Mouse (Mus musculus) adrenal gland, adult (tissue): Measurements from ENCODE around the gene Cfap97d1.

Experiments
- DNase-seq, 2 experiments: peaks; one replicate each; pipeline ENCODE4 v3.0.0; 2022 to 2023; ENCODE audit warnings: low spot score in 1 of 2; ENCODE audit not compliant: inconsistent age in 2 of 2

Gene Cfap97d1

DNA sequence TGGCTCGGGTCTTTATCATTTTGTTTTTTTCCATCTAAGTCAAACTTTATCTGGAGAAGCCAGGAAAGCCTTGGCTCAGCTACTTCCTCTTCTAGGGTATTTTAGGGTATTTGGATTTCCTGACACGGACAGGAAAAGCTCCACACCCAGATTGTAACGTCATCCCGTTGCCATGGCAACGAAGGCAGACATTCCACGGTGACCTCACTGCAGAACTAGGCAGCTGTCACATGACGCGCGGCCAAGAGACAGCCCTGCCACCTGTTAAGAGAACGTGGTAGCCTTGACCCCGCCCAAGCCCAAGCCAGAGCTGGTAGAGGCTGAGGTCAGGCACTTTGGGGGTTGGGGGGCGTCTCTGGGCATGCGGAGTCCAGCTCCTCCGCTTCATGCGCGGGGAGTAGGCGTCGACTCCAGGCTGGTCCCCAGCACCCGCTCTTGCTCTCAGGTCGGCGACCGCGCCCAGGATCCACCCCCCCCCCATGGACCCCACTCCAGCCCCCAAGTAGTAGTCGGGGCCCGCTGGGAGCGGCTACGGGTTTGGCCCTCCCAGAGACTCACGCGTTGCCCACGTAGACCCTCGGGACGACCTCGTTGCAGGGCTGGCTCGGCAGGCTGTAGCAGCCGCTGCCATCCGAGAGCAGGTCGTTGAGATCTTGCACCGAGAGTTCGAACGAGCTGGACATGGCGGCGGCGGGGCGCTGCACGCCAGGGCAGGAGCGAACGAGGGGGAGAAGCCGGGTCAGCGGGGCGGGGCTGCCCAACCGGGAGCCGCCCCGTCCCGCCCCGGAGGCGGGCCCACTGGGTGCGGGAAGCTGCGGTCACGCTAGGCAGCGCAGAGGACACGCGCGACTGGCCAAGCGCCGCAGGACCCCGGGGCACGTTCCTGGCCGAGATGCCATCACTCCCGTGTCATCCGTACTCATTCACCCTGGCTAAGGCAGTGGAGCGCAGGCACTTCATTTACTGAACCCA is at the start of gene Cfap97d1:
TSS of gene Cfap97d1 (plus strand) at position 226 of the 972 bp plus-strand sequence.
- peak; percentile 97 to 98 for DNase-seq

DNA sequence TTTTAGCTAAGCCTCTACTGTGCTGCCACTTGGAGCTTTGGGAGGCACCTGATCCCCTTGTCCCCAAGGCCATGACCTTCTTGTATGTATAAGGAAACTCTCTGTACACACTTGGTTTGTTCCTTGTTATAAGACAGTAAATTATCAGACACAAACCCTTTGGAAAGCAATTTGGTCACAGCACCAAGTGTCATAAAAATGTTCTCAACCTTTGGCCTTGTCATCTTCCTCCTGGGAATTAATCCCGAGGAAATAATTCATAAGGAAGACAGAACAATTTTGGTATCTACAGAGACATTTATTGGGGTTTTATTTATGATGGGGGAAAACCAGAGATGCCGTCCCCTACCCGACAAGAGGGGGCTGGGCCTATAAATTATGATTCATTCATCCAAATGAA is 48.3 kb upstream of the Cfap97d1 start:
- DNase-seq = no peak

DNA sequence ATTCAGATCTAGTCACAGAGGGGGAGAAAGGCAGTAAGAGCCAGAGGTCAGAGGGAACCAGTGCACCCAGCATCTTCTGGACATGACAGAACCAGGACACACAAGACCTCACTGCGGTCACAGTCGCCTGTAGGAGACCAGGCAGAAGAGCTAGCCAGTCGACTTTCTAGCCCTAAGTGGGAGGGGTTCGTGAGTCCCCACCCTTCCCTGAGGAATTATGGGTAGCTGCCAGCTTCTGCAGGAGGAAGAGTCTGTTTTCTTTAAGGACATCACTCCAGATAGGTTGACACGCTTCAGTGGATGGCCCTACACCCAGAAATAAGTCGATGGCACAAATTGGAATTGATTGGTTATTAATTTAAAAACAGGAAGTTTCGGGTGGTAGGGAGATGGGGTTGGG is 47.7 kb upstream of the Cfap97d1 start:
- DNase-seq = no peak

DNA sequence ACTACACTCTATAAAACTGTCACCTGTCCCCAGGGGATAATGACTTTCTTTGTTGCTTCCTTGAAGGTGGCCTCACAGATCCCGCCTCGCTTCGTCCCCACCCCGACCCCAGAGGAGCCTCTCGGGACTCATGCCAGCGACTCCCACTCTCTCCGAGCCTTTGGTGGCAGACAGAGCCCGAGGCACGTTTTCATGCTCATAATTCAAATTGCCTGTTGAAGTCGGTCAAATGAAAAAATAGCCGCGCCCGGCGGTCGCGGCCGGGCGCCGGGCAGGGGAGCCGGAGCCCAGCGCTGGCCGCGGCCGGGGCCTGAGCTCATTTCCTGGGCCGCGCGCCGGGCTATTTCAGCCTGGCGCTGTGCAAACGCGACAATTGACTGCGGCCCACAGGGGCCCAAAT is 47.0 kb upstream of the Cfap97d1 start:
- DNase-seq = peak; percentile 38 to 63

DNA sequence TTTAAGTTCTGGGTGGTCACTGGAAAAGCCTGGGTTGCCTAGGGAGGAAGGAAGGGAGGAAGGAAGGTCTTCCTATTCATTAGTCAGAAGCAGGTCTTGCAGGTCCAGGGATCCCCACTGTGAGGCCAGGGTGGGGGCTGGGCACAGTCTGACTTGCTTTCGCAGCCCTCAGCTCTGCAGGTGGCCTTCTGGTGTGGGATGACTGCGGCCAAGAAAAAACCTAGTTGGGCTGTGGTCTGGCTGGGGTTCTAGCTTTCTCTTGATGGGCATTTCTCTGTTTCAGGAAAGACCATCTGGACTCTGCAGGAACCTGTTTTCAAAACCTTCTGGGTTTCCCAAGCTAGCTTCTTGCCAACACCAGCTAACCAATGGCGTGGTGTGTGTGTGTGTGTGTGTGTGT is 41.0 kb upstream of the Cfap97d1 start:
- no peak for DNase-seq

DNA sequence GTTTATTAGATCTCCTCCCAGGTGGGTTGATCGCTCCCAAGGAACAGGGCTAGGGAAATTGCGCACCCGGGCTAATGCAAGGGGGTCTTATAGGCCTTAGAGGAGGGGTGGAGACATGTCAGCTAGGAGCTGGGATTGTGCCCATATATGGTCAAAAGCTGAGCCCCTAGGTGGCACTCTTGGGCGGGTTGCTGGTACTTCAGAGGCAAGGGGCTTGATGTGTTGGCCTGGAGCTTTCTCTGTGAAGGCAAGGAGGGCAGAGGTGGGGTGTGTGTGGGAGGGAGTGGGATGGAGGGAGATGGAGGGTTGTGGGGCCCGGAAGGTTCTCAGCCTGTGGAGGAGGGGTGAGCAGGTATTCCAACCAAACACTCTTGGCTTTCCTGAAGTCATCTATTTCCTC is 37.6 kb upstream of the Cfap97d1 start:
- DNase-seq = no peak

DNA sequence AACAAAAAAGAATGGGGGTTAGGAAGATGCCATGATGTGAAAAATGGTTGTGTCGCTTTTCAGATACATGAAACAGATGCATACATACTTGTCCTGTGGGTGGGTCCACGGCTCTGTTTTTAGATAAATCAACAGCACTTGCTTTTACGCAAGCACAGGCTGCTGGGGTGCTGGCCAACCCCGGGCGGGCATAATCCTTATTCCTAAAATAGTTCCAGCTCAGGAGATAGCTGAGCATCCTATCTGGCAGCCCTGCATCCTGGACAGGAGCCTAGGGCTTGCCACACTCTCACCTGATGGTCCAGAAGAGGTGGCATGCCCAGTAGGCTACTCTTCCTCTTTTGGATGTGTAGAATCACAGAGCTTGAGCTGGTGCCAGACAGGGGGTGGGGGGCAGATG is 34.1 kb upstream of the Cfap97d1 start:
- DNase-seq = no peak

DNA sequence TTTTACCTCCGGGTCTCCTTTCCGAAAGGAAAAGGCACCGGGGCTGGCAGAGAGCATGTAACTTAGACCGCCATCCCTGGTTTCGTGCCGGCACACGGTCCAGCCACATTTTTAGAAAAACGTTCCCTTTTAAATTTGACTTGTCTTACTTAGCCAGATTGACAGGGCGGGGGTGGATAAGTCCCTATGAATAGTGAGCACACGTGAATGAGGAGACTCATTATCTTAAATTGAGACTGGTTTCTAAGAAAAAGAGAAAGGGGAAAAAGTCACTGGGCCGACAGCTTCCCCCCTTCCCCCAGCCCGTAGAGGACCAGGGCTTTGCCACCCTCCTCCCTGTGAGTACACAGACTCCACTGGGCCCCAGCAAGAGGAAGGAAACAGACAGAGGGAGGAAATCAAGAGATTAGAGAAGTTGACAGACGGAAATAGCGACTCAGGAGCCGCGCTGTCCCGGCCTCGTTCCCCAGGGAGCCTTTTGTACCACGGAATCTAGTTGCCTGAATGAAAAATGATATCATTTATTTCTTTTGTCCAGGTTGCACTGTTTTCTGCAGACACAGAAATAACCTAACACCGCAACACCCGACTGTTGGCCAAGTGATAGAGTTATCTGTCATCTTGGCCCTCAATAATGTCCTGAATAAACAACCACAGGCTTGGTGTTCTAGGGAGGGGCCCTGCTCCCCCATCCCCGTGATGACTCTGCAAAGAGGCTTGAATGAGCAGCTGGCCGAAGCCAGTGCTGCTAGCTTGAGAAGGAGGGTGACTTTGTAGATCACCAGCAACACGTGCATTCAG is 31.3 kb upstream of the Cfap97d1 start:
- DNase-seq = peak; percentile 51 to 76

DNA sequence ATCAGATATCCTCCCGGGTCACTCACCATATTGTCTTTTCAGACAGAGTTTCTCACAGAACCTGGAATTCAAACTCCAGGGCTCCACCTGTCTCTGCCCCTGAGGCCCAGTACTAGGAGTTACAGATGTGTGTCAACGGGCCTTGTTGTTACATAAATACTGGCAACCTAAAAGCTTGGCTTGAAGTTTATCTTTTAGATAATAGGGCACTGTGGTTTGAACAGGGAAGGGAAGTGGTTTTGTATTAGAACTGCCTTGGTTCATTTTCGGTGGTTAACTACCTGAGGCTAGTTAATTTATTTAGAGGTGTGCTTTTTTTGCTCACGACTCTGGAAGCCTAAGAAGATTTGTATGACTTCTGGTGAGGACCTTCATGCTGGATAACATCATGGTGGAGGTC is 30.6 kb upstream of the Cfap97d1 start:
- DNase-seq = no peak

DNA sequence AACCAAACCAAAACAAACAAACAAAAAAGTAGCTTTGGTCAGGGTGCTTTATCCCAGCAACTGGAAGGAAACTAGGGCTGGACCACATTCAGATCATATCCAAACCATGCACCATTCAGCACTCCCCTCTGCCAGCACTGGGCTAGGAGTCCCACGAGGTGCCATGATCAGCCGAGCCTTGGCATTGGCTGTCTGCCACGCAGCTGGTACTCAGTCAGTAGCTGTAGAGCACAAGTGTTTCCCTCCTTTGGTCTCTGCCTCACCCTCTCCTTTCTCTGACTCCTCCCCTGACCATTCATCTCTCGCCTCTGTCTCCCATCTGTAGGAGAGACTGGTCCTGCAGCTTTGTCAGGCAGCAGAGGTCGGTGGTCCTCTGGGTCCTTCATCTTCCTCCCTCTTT is 26.6 kb upstream of the Cfap97d1 start:
- no peak for DNase-seq

DNA sequence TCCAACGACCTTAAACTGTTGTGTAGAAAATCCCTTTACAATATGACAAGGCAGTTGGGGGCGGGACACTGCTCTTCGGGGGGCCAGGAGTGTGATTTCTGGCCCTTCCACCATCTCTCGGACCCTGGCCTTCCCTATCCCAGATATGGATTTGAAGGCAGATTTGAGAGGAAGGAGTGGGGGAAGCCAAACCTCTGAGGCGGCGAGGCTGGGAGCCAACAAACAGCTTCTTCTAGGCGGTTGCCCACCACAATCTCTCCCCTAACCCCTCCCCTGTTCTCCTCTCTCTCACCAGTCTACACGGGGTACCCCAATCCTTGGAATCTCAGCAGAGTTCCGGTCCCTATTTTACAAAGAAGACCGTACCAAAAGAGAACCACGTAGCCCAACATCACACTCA is 21.0 kb upstream of the Cfap97d1 start:
- DNase-seq = no peak

DNA sequence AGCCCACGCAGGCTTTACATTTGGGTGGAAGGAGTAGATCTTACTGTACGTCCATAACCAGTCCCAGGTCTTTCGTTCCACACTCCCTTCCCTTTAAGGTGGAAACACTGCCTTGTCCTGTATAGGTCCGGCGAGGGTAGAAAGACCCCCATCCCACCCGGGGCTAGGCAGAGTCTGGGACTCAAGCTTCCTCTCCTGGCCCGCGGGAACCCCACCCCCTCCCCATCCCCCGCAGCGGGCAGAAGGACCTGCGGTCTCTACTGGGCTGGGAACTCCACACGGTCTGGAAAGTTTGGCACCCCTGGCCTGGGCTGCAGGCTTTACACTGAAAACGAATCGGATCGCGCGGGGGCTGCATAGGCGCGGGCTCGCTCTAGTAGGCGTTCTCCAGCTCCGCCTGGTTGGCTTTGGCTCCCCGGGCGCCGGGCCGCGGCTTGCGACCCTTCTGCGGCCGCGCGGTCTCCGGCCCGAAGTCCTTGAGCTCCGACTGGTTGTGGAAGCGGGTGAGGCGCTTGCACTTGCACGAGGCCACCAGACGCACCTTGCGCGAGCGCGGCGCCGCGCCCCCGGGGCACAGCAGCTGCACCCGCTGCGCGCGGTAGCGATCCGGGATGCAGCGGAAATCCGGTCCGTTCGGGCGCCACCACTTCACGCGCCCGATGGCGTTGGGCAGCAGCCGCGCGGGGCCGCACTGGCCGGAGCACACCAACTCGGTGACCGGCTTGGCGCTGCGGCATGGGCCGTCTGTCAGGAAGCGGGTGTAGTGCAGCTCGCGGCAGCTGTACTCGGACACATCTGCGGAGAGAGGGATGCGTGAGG is 20.4 kb upstream of the Cfap97d1 start:
- peak; percentile 50 to 77 for DNase-seq

DNA sequence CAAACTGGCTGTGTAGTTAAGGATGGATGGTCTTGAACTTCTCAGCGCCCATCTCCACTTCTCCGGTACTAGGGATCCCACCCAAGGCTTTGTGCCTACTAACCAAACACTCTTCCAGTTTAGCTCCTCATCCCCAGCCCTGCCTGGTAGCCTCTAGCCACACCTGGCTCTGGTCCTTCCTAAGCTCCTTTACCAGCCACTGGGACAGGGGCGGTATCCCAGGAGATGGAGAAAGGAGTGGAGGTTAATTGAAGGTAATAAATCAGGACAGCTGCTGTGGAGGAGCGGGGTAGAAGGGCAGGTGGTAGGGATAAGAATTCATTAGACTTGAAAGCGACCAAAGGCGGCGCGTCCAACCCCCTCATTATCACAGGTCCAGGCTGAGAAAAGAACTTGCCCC is 19.4 kb upstream of the Cfap97d1 start:
- no peak for DNase-seq

DNA sequence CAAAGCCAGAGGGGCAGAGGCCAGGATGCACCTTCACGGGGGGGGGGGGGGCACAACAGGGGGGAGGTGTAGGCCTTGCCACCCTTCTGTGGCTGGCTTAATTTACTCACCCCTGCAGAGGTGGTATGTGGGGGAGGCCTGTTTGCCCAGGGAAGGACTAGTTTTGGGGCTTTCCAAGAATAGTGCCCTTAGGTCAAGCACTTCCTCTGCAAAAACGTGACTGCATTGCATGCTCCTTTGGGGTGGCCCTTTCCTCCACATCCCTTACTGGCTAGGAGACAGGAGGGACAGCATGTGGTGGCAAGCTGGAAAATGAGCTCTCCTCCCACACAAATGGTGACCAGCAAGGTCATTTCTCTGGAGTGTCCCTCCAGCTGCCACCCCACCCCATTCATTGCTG is 18.5 kb upstream of the Cfap97d1 start:
- no peak for DNase-seq

DNA sequence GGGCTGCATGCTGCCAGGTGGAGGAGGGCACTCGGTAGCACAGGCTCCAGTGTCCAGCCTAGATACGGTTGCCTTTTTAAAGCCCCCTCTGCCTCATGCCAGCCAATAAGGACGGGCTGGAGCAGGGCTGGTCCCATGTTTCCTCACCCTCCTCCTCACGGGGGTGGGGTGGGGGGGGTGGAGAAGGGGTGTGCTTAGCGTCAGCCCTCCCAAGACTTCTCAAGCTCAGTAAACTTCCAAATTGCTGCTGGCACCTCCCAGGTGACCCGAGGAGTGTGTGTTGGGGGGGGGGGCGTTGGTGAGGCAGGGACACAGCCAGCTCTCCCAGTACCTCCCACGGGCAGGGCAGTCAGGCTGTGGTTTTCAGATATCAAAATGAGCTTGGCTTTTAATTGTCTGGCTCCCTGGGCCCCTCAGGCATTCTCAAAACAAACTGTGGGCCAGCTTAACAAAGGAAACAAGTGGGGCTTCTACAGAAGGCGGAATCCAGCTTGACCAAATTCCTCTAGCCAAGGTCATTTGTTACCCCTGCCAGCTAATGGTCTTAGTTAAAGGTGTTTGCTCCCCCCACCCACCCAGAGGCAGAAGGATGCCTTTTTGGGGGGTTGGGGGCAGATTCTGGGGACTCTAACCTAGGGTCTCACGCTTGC is 17.0 kb upstream of the Cfap97d1 start, which contains the start of gene Sost:
TSS of gene Sost (minus strand) at position 51 of the 650 bp plus-strand sequence.
- no peak for DNase-seq

DNA sequence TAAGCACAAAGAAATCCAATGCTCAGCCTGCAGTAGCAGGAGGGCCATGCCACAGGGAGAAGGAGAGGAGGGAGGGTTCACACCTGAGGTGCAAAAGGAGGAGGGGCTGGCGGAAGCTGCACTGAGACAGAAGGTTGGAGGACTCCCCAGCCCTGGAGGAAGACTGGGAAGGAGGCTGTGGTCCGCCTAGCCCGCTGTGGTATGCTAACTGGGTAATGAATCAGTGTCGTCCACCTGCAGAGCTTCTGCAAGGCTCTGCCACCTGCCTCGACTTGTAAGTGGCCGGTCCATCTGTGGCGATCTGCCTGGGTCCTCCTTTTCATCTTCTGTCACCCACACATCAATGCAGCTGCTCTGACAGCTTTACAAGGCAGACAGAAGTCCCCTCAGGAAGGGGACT is 15.8 kb upstream of the Cfap97d1 start:
- DNase-seq = no peak

DNA sequence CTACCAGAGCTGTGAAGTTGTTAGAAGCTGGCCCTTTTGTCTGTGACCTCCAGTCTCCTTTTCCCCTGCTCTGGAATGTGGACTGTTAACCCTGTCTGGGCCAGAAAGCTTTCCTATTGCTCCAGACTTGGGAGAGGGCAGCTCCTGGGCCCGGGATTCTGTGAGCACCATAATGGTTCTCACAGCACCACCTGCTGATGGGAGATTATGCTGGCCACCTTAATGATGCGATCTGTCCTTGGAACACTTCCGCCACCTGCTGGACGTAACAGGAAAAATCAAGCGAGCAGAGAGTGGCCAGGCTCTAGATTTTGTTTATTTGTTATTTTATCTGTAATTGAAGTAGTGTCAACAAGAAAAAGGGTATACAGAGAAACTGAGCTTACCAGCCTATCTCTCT is 15.3 kb upstream of the Cfap97d1 start:
- DNase-seq = peak; percentile 80 to 93

DNA sequence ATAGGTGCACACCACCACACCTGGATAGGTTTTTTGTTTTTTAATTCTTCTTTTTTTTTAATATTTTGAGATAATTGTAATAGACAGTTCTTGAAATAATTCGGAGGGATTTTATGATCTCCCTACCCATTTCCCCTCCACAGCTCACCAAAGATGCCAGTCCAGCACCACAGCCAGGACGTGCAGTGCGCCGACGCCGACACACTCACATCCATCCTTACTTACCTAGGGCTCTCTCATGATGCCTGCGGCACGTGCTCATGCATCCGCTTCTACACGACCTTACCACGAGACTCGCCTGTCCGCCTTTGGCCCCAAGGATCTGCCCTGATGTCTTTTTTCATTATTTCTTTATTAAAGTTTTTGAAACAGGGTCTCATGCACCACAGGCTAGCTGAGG is 14.2 kb upstream of the Cfap97d1 start:
- no peak for DNase-seq

DNA sequence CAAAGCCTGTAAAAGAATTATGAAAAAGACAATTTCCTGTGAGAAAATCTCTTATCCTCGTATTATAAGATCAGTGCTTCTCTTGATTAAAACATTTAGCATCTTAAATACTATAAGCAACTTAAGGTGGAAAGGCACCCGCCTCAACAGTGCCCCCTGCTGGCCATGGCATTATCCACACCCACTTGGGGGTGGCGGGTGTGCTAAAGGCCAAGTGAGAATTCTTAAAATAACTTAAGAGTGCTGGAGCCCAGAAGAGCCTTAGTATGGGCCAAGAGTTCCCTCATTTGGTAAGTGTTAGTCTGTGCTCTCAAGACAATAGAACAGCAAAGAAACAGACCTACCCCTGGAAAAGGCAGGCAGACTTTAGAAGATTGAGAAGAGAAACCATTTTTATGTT is 12.7 kb upstream of the Cfap97d1 start:
- peak; percentile 38 to 77 for DNase-seq

DNA sequence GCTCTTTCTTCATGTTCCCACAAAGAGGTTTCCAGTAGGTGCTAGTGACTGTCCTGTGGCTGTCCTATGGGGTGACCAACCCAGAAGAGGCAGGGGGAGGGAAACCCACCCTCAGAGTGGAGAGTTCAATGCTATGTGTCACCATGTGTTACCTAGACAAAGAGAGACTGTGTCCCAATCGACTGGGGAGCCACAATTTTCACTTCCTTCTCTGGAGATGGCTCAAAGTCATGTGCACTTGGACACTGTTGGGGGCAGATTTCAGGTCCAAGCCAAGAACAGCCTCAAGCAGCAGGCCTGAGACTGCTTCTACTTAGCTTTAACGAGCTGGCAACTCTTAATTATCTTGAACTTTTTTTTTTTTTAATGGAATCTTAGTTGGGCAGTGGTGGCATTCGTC is 12.0 kb upstream of the Cfap97d1 start:
- peak in 1 of 2 experiments; percentile 35 for DNase-seq

DNA sequence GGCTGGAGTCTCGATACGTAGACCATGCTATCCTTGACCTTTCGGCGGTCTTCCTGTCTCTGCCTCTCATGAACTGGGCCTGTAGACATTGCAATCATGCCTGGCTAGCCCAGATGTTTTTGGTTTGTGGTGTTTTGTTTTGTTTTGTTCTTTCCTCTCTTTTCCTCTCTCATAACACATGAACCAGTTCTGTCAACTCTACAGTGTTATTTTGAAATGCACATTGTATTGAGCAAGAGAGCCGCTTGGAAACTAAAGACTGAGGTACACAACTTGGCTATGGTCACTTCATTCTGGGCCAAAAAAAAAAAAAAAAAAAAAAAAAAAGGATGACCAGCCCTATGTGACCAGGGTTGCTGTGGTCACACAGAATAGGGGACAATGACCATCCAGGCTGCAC is 11.4 kb upstream of the Cfap97d1 start:
- DNase-seq = peak in 1 of 2 experiments; percentile 59
